Mouse (Mus musculus): ENCODE measurements around the gene Fyb.

DNA sequence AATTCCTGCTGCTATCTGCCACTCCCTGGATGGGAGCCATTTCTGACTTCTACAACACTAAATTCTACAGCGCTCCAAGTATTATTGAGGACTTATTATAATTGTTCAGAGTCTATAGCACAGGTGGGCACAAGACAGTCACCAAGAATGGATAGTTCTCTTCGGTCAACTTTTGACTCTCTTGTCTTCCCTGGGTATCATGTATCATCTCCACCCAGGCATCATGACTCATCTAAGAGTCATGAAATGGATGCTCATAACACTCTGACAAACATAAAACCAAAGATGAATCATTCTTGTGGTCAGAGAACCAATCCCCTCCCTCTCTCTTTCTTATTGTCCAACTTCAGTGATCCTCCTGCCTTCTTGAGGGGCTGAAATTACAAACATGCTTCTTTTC lies 30.3 kb upstream of the Fyb start:
- TF ChIP-seq CTCF (IDR thresholded peaks at IDR 0.05; ENCODE audit: low read depth, low read length) (no peak), POLR2A (IDR thresholded peaks at IDR 0.05; ENCODE audit: insufficient read depth, low read length) (no peak)

All from ES-Bruce4 (cell line).